Mouse (Mus musculus) liver, embryonic 15.5 days (tissue): ENCODE measurements around the gene Rbm19. TPM values are rescaled to one million over a fixed set of nuclear protein-coding genes. Genes with fewer than 3 reads are reported as not detected.

Source experiments
- ATAC-seq: fragments of 200-750 bp; cut with Nextera tagmentation; 2 replicates; pipeline ENCODE4 v1.8.0; 2017; ENCODE audit warnings: moderate number of reproducible peaks, mild to moderate bottlenecking, moderate library complexity; ENCODE audit not compliant: insufficient read depth
- H3K27ac ChIP-seq: fragments of 300-500 bp; sonication (generic); replicated peaks from 2 replicates; pipeline ENCODE4 v1.5.1; 2015; ENCODE audit warnings: mild to moderate bottlenecking, inconsistent platforms
- H3K27me3 ChIP-seq: fragments of 300-500 bp; sonication (generic); 2 replicates; pipeline ENCODE4 v1.6.1; 2015; ENCODE audit warnings: mild to moderate bottlenecking, inconsistent platforms
- H3K36me3 ChIP-seq: fragments of 300-500 bp; sonication (generic); replicated peaks from 2 replicates; pipeline ENCODE4 v1.6.1; 2015; ENCODE audit warnings: moderate library complexity, mild to moderate bottlenecking, inconsistent platforms
- H3K4me1 ChIP-seq: fragments of 300-500 bp; sonication (generic); replicated peaks from 2 replicates; pipeline ENCODE4 v1.6.1; 2015; ENCODE audit warnings: inconsistent platforms
- H3K4me2 ChIP-seq: fragments of 300-500 bp; sonication (generic); 2 replicates; pipeline ENCODE4 v1.6.1; 2015; ENCODE audit warnings: moderate library complexity, mild to moderate bottlenecking, inconsistent platforms
- H3K4me3 ChIP-seq: fragments of 300-500 bp; sonication (generic); replicated peaks from 2 replicates; pipeline ENCODE4 v1.5.1; 2015; ENCODE audit warnings: mild to moderate bottlenecking, inconsistent platforms
- H3K9ac ChIP-seq: fragments of 300-500 bp; sonication (generic); 2 replicates; pipeline ENCODE4 v1.6.1; 2015; ENCODE audit warnings: moderate library complexity, mild to moderate bottlenecking, inconsistent platforms
- H3K9me3 ChIP-seq: fragments of 300-500 bp; sonication (generic); replicated peaks from 2 replicates; pipeline ENCODE4 v1.6.1; 2016; ENCODE audit warnings: inconsistent platforms
- WGBS: fragments of 180-500 bp; shearing (Covaris S2); methylation state at CpG from one replicate; pipeline ENCODE4 v1.1.7; 2015; ENCODE audit warnings: mixed read lengths; ENCODE audit not compliant: insufficient replicate concordance; 5-methylcytosine and 5-hydroxymethylcytosine counted together
- polyA plus RNA-seq: library from polyadenylated mRNA; unstranded; fragments of >200 nt; fragmentation: Nextera tagmentation; extraction: Ambion mirVana; gene quantifications from 2 replicates; pipeline ENCODE4 v1.2.1, GENCODE M21; 2015

Rbm19 gene
- polyA plus RNA-seq, 1 experiment from 2014 or later = 9.2 TPM

GRCm38 (mm10) chr5:120148246-120148645 is 32.0 kb downstream of the Rbm19 start:
- Histone ChIP-seq H3K9ac (no peak overlapping the region), H3K36me3 (peaks cover 32% of the 10 kb centered on the region), H3K27ac (no peak overlapping the region), H3K4me3 (no peak overlapping the region), H3K4me2 (no peak overlapping the region), H3K9me3 (no peaks in the 10 kb centered on the region), H3K4me1 (0 out of 2 replicates have a peak, but pooled peaks cover 6% of the 10 kb centered on the region), H3K27me3 (no peaks in the 10 kb centered on the region)
- WGBS = 78% methylated on average over 9 of the region's 9 CpGs
- ATAC-seq = no peak

DNA sequence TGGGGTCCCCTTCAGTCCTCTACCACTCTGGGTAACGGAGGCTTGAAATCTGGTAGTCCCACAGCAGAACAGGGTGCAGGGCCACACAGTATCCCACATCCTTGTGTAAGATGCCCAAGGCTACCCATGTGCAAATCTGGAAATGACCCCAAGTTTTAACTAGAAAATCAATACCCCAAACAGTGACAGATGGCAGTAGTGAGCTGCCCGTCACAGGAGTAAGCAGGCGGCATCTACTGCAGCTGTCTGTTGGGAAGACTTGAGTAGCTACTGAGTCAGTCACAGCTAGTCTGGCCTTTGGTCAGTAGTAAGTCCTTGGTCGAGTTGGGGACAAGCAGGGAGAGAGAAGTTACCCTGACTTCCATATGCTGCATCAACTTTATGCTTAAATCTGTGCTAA is 34.9 kb downstream of the Rbm19 start:
- H3K36me3 ChIP-seq = peaks cover 10% of the 10 kb centered on the region; the same call in 1 of the 2 replicates
- H3K4me1 ChIP-seq = no peaks in the 10 kb centered on the region; the same call in 1 of the 2 replicates
- no peak for ATAC-seq
- no peak overlapping the region for H3K4me3 ChIP-seq
- no peak overlapping the region for H3K9ac ChIP-seq
- H3K27me3 ChIP-seq = no peaks in the 10 kb centered on the region
- H3K9me3 ChIP-seq = no peaks in the 10 kb centered on the region
- H3K27ac ChIP-seq = no peak overlapping the region
- H3K4me2 ChIP-seq = no peak overlapping the region
- 64% methylated on average over 4 of the region's 4 CpGs for WGBS

DNA sequence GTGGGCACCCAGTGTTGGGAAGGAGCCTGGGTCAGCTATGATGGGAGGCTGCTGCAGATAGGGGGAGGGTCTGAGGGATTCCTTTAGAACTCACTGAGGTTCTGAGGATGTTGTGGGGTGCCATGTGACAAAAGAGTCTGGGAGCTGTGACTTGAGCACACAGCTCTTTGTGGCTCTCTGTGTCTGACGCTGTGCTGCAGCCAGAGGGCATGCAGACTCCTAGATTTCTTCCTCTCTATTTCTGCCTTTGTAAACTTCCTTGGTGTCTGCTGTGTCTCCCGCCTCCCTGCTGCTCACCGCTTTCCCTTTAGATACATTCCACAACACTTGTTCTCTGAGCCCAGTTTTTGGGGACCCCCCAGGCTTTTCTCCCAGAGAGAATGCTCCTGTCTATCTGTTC is 36.9 kb downstream of the Rbm19 start:
- H3K9me3 ChIP-seq = no peaks in the 10 kb centered on the region
- peaks cover 6% of the 10 kb centered on the region; the same call in 1 of the 2 replicates for H3K36me3 ChIP-seq
- H3K27me3 ChIP-seq = no peaks in the 10 kb centered on the region
- ATAC-seq = no peak
- H3K4me3 ChIP-seq = no peak overlapping the region
- 82% methylated on average over 3 of the region's 3 CpGs for WGBS
- H3K4me1 ChIP-seq = no peaks in the 10 kb centered on the region; the same call in none of the 2 replicates
- H3K27ac ChIP-seq = no peak overlapping the region
- no peak overlapping the region for H3K4me2 ChIP-seq
- H3K9ac ChIP-seq = no peak overlapping the region

- WGBS = 74% methylated on average over 10 of the region's 10 CpGs
- H3K36me3 ChIP-seq = peaks cover under 1% of the 10 kb centered on the region; the same call in 1 of the 2 replicates
- no peaks in the 10 kb centered on the region for H3K27me3 ChIP-seq
- no peak overlapping the region for H3K4me2 ChIP-seq
- peaks cover 21% of the 10 kb centered on the region for H3K4me1 ChIP-seq
- H3K9ac ChIP-seq = no peak overlapping the region
- H3K9me3 ChIP-seq = no peaks in the 10 kb centered on the region
- H3K27ac ChIP-seq = no peak overlapping the region
- no peak overlapping the region for H3K4me3 ChIP-seq
- no peak for ATAC-seq
Observed at GRCm38 (mm10) chr5:120155672-120156071, 39.4 kb downstream of the Rbm19 start.

DNA sequence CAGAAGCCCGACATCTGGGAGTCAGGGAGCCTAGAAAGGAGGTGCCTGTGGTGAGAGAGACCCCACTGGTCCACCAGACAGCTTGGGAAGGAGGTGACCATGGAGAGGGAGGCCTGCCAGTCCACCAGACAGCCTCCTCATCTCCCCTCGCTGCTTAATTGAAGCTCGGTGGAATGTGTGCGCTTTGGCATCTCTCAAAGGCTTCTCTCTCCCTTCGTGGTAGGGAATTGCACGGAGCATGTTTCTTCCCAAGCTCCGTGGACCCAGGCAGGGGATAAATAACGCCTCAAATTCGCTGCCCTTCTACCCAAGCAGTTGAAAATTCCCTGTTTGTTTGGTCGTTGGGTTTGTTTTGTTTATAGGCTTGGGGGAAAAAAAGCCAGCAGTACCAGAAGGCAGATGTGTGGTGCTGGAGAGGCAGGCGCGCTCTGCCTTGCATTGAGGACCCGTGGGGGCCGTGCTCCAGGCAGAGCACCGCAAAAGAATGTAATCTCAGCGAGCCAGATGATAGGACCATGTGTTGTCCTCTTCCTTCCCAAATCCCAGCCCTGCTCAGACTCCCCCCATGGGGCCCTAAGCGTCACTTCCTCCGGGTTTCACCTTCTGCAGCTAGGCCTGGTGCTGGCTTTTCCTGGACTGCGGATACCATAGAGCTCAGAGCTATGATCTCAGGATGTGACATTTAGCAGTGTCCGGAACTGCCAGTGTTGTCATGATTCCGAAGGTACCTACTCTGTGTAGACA is 40.1 kb downstream of the Rbm19 start:
- H3K4me1 ChIP-seq = peaks cover 28% of the 10 kb centered on the region
- H3K27ac ChIP-seq = no peak overlapping the region

DNA sequence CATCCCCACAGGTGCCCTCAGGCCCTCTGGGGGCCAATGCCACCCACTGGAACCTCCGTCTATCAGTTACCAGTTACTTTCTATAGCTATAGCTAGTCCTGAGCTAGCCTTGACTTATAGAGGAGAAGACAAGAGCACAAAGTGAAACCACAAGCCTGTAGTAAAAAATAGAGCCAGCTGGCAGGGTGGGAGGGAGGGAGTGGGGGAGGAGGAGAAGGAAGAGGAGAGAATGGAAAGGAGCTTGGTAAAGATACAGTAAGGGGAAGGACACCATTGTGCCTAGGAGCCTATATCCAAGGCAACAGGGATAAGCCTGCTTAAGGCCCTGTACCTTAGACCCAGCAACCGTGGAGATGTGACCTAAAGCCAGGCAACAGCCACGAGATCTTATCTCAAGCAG is 40.9 kb downstream of the Rbm19 start:
- Histone ChIP-seq H3K4me3 (no peak overlapping the region), H3K4me2 (no peak overlapping the region), H3K27me3 (no peaks in the 10 kb centered on the region), H3K36me3 (no peaks in the 10 kb centered on the region; the same call in 1 of the 2 replicates), H3K9me3 (no peaks in the 10 kb centered on the region), H3K27ac (no peak overlapping the region), H3K4me1 (peaks cover 32% of the 10 kb centered on the region), H3K9ac (no peak overlapping the region)
- ATAC-seq = no peak
- 39% methylated on average over 3 of the region's 3 CpGs for WGBS

More for the DNA sequence above, 40.1 kb downstream of the Rbm19 start:
- WGBS = 62% methylated on average over 21 of the region's 21 CpGs
- H3K36me3 ChIP-seq = no peaks in the 10 kb centered on the region; the same call in 1 of the 2 replicates
- no peak; the same call in 1 of the 2 replicates for ATAC-seq
- no peak overlapping the region for H3K4me2 ChIP-seq
- no peak overlapping the region for H3K4me3 ChIP-seq
- H3K27me3 ChIP-seq = no peaks in the 10 kb centered on the region
- H3K9ac ChIP-seq = no peak overlapping the region
- no peaks in the 10 kb centered on the region for H3K9me3 ChIP-seq

GRCm38 (mm10) chr5:120158476-120158875 is 42.2 kb downstream of the Rbm19 start:
- H3K9ac ChIP-seq = no peak overlapping the region
- 66% methylated on average over 2 of the region's 2 CpGs for WGBS
- no peak overlapping the region for H3K4me2 ChIP-seq
- no peaks in the 10 kb centered on the region; the same call in 1 of the 2 replicates for H3K36me3 ChIP-seq
- no peak overlapping the region for H3K27ac ChIP-seq
- ATAC-seq = no peak
- H3K4me3 ChIP-seq = no peak overlapping the region
- no peaks in the 10 kb centered on the region for H3K27me3 ChIP-seq
- H3K4me1 ChIP-seq = peaks cover 36% of the 10 kb centered on the region
- no peaks in the 10 kb centered on the region for H3K9me3 ChIP-seq

- Histone ChIP-seq H3K4me2 (peak overlapping the region; percentile 7; the same call in 1 of the 2 replicates), H3K4me3 (no peak overlapping the region), H3K36me3 (no peaks in the 10 kb centered on the region), H3K27ac (no peak overlapping the region), H3K4me1 (peaks cover 57% of the 10 kb centered on the region), H3K27me3 (no peaks in the 10 kb centered on the region), H3K9ac (no peak overlapping the region), H3K9me3 (no peaks in the 10 kb centered on the region)
- WGBS = 43% methylated on average over 8 of the region's 8 CpGs
- 0 out of 2 replicates have a peak, but pooled peaks have one; percentile 32 for ATAC-seq
Observed at GRCm38 (mm10) chr5:120160923-120161658, 44.8 kb downstream of the Rbm19 start.

- Histone ChIP-seq H3K4me1 (peaks cover 65% of the 10 kb centered on the region), H3K36me3 (no peaks in the 10 kb centered on the region), H3K27me3 (no peaks in the 10 kb centered on the region), H3K4me3 (no peak overlapping the region), H3K9ac (no peak overlapping the region), H3K9me3 (no peaks in the 10 kb centered on the region), H3K4me2 (no peak overlapping the region), H3K27ac (no peak overlapping the region)
- ATAC-seq = no peak
- WGBS = 90% methylated on average over 10 of the region's 10 CpGs
Observed at GRCm38 (mm10) chr5:120162689-120163088, 46.4 kb downstream of the Rbm19 start.

- no peaks in the 10 kb centered on the region for H3K9me3 ChIP-seq
- no peak overlapping the region for H3K9ac ChIP-seq
- WGBS = 69% methylated on average over 6 of the region's 6 CpGs
- ATAC-seq = no peak
- peaks cover 65% of the 10 kb centered on the region for H3K4me1 ChIP-seq
- H3K4me3 ChIP-seq = no peak overlapping the region
- H3K4me2 ChIP-seq = no peak overlapping the region
- H3K36me3 ChIP-seq = no peaks in the 10 kb centered on the region
- H3K27me3 ChIP-seq = no peaks in the 10 kb centered on the region
- no peak overlapping the region for H3K27ac ChIP-seq
Observed at GRCm38 (mm10) chr5:120163428-120163827, 47.2 kb downstream of the Rbm19 start.

GRCm38 (mm10) chr5:120164450-120164849 is 48.2 kb downstream of the Rbm19 start:
- Histone ChIP-seq H3K9me3 (no peaks in the 10 kb centered on the region), H3K9ac (no peak overlapping the region), H3K4me1 (peaks cover 56% of the 10 kb centered on the region), H3K27me3 (no peaks in the 10 kb centered on the region), H3K36me3 (no peaks in the 10 kb centered on the region), H3K27ac (no peak overlapping the region), H3K4me2 (no peak overlapping the region), H3K4me3 (no peak overlapping the region)
- no peak for ATAC-seq
- WGBS = 79% methylated on average over 11 of the region's 11 CpGs
